Mouse (Mus musculus): ENCODE data around the gene Fancd2os.

GRCm38 (mm10) chr6:113614152-113614551 is 13.6 kb upstream of the Fancd2os start:
- no peak for TF ChIP-seq ZNF384 (IDR thresholded peaks at IDR 0.05; ENCODE audit: low read depth, low read length)
- TF ChIP-seq HCFC1 (IDR thresholded peaks at IDR 0.05; ENCODE audit: borderline replicate concordance, insufficient read depth, low read length) = no peak
- no peak for TF ChIP-seq MAFK (IDR thresholded peaks at IDR 0.05; ENCODE audit: insufficient read depth, low read depth, low read length)

All from ES-E14 (cell line).